Mouse (Mus musculus) bone marrow macrophage, adult 2 months (primary cell): Measurements from ENCODE around the gene Fezf1.

Experiments used
- CTCF ChIP-seq: IDR thresholded peaks from 2 replicates; pipeline ENCODE4 v1.5.1; 2012; ENCODE audit warnings: low read depth, mild to moderate bottlenecking, low read length, moderate library complexity
- POLR2A ChIP-seq: IDR thresholded peaks from 2 replicates; pipeline ENCODE4 v1.6.1; 2012; ENCODE audit warnings: mild to moderate bottlenecking, low read depth, low read length, borderline replicate concordance

- TF ChIP-seq POLR2A (no peak), CTCF (no peak)
Observed at GRCm38 (mm10) chr6:23246061-23246789, 1.9 kb downstream of the Fezf1 start.
